8 mouse cellular contexts compared by ENCODE assay signal in genomic region chr9:55543703-55544401, GRCm38 (mm10). TPM values are rescaled to one million over a fixed set of nuclear protein-coding genes. Genes with fewer than 3 reads are reported as not detected.
DNase-seq lines count a peak whose midpoint lies in the region; ATAC-seq and TF ChIP-seq lines count a peak whose summit lies in the region.

No protein-coding gene starts in this region.

- no peak overlapping the region; the same call in 1 of the 2 replicates for H3K27ac ChIP-seq in midbrain, embryonic 10.5 days (replicated peaks)
- H3K27ac ChIP-seq in midbrain, postnatal 0 days (ENCODE audit: low read depth, low read length) = no peak overlapping the region
- H3K27ac ChIP-seq in cerebellum, adult 2 months (ENCODE audit: insufficient read depth, low read length) = no peak overlapping the region
- H3K27ac ChIP-seq in forebrain, embryonic 15.5 days (replicated peaks) = no peak overlapping the region
- H3K27ac ChIP-seq in hindbrain, embryonic 16.5 days (ENCODE audit: low read depth, low read length) = no peak overlapping the region
- no peak overlapping the region for H3K27ac ChIP-seq in liver, embryonic 11.5 days (ENCODE audit: low read depth, low read length)
- H3K27ac ChIP-seq in neural tube, embryonic 15.5 days (replicated peaks) = no peak overlapping the region
- H3K27ac ChIP-seq in layer of hippocampus, adult 2 months = no peak overlapping the region

- no peak for TF ChIP-seq POLR2A in cerebellum, adult 2 months (IDR thresholded peaks at IDR 0.05; ENCODE audit: borderline replicate concordance, insufficient read depth, low read length)

- no peaks in the 10 kb centered on the region for H3K36me3 ChIP-seq in midbrain, embryonic 10.5 days
- H3K36me3 ChIP-seq in midbrain, postnatal 0 days (ENCODE audit: insufficient read depth, low read length) = no peaks in the 10 kb centered on the region
- H3K36me3 ChIP-seq in forebrain, embryonic 15.5 days = no peaks in the 10 kb centered on the region
- no peaks in the 10 kb centered on the region for H3K36me3 ChIP-seq in hindbrain, embryonic 16.5 days (ENCODE audit: control insufficient read depth, insufficient read depth, low read length)
- H3K36me3 ChIP-seq in liver, embryonic 11.5 days (ENCODE audit: control insufficient read depth, insufficient read depth, low read length) = no peaks in the 10 kb centered on the region
- H3K36me3 ChIP-seq in neural tube, embryonic 15.5 days = no peaks in the 10 kb centered on the region

- no peak overlapping the region for H3K9ac ChIP-seq in midbrain, postnatal 0 days (replicated peaks; ENCODE audit: low read length, poor library complexity, severe bottlenecking)
- H3K9ac ChIP-seq in forebrain, embryonic 15.5 days (replicated peaks) = no peak overlapping the region
- H3K9ac ChIP-seq in hindbrain, embryonic 16.5 days (ENCODE audit: low read depth, low read length) = no peak overlapping the region
- no peak overlapping the region for H3K9ac ChIP-seq in liver, embryonic 11.5 days (ENCODE audit: low read depth, low read length)
- no peak overlapping the region for H3K9ac ChIP-seq in neural tube, embryonic 15.5 days (replicated peaks)

- no peaks in the 10 kb centered on the region for H3K9me3 ChIP-seq in midbrain, embryonic 10.5 days (replicated peaks)
- H3K9me3 ChIP-seq in midbrain, postnatal 0 days (ENCODE audit: low read length) = no peaks in the 10 kb centered on the region
- H3K9me3 ChIP-seq in forebrain, embryonic 15.5 days = no peaks in the 10 kb centered on the region
- no peaks in the 10 kb centered on the region for H3K9me3 ChIP-seq in hindbrain, embryonic 16.5 days (ENCODE audit: control insufficient read depth, low read length)
- peaks cover 2% of the 10 kb centered on the region; the same call in 1 of the 2 replicates for H3K9me3 ChIP-seq in liver, embryonic 11.5 days (ENCODE audit: control insufficient read depth, low read length)
- H3K9me3 ChIP-seq in neural tube, embryonic 15.5 days (replicated peaks) = no peaks in the 10 kb centered on the region

- peaks cover 67% of the 10 kb centered on the region for H3K4me1 ChIP-seq in midbrain, embryonic 10.5 days
- peaks cover 4% of the 10 kb centered on the region; the same call in 1 of the 2 replicates for H3K4me1 ChIP-seq in midbrain, postnatal 0 days (ENCODE audit: insufficient read depth, low read length)
- H3K4me1 ChIP-seq in cerebellum, adult 2 months (ENCODE audit: control insufficient read depth, insufficient read depth, low read length) = no peaks in the 10 kb centered on the region
- H3K4me1 ChIP-seq in forebrain, embryonic 15.5 days = peaks cover 62% of the 10 kb centered on the region
- peaks cover 20% of the 10 kb centered on the region for H3K4me1 ChIP-seq in hindbrain, embryonic 16.5 days (ENCODE audit: control insufficient read depth, insufficient read depth, low read depth, low read length)
- peaks cover 21% of the 10 kb centered on the region for H3K4me1 ChIP-seq in liver, embryonic 11.5 days (replicated peaks; ENCODE audit: control insufficient read depth, insufficient read depth, low read length)
- H3K4me1 ChIP-seq in neural tube, embryonic 15.5 days = peaks cover 43% of the 10 kb centered on the region

- DNase-seq in midbrain, embryonic 10.5 days (ENCODE audit: low spot score) = peak; percentile 80
- no peak for DNase-seq in midbrain, postnatal 0 days (ENCODE audit: low spot score)
- DNase-seq in cerebellum, adult 2 months = peak; percentile 40 to 75
- peak; percentile 75 for DNase-seq in liver, embryonic 11.5 days (ENCODE audit: low spot score)
- no peak for DNase-seq in layer of hippocampus, adult 2 months (ENCODE audit: low spot score in 2 of 2)

- WGBS in midbrain, embryonic 10.5 days = under 1% methylated on average over 46 of the region's 46 CpGs
- WGBS in midbrain, postnatal 0 days = under 1% methylated on average over 45 of the region's 46 CpGs
- 5% methylated on average over 46 of the region's 46 CpGs for WGBS in cerebellum, adult 2 months
- under 1% methylated on average over 46 of the region's 46 CpGs for WGBS in forebrain, embryonic 15.5 days
- WGBS in hindbrain, embryonic 16.5 days = under 1% methylated on average over 46 of the region's 46 CpGs
- 2% methylated on average over 46 of the region's 46 CpGs for WGBS in liver, embryonic 11.5 days
- 1% methylated on average over 46 of the region's 46 CpGs for WGBS in neural tube, embryonic 15.5 days

- H3K4me2 ChIP-seq in midbrain, postnatal 0 days (ENCODE audit: low read depth, low read length, poor library complexity, severe bottlenecking) = no peak overlapping the region
- H3K4me2 ChIP-seq in forebrain, embryonic 15.5 days (replicated peaks) = peak overlapping the region; percentile 28
- H3K4me2 ChIP-seq in hindbrain, embryonic 16.5 days (ENCODE audit: low read length) = peak overlapping the region; percentile 4; the same call in 1 of the 2 replicates
- peak overlapping the region; percentile 78 for H3K4me2 ChIP-seq in liver, embryonic 11.5 days
- peak overlapping the region; percentile 35 for H3K4me2 ChIP-seq in neural tube, embryonic 15.5 days

- H3K27me3 ChIP-seq in midbrain, embryonic 10.5 days (ENCODE audit: low read depth, poor library complexity, severe bottlenecking) = peaks cover 100% of the 10 kb centered on the region
- H3K27me3 ChIP-seq in midbrain, postnatal 0 days (ENCODE audit: insufficient read depth, low read length) = peaks cover 54% of the 10 kb centered on the region
- peaks cover 37% of the 10 kb centered on the region; the same call in 1 of the 2 replicates for H3K27me3 ChIP-seq in cerebellum, adult 2 months (ENCODE audit: control insufficient read depth, insufficient read depth, low read length)
- H3K27me3 ChIP-seq in forebrain, embryonic 15.5 days = peaks cover 78% of the 10 kb centered on the region
- peaks cover 54% of the 10 kb centered on the region for H3K27me3 ChIP-seq in hindbrain, embryonic 16.5 days (replicated peaks; ENCODE audit: control insufficient read depth, insufficient read depth, low read length)
- peaks cover 100% of the 10 kb centered on the region for H3K27me3 ChIP-seq in liver, embryonic 11.5 days (replicated peaks; ENCODE audit: control insufficient read depth, insufficient read depth, low read length)
- peaks cover 79% of the 10 kb centered on the region for H3K27me3 ChIP-seq in neural tube, embryonic 15.5 days (replicated peaks)

- ATAC-seq in midbrain, postnatal 0 days (ENCODE audit: low FRiP score) = no peak
- no peak for ATAC-seq in forebrain, embryonic 15.5 days (replicated peaks)
- no peak for ATAC-seq in hindbrain, embryonic 16.5 days
- ATAC-seq in liver, embryonic 11.5 days (replicated peaks; ENCODE audit: low FRiP score) = no peak
- ATAC-seq in neural tube, embryonic 15.5 days (ENCODE audit: low FRiP score) = no peak

- TF ChIP-seq CTCF in midbrain, postnatal 0 days (IDR thresholded peaks at IDR 0.05) = no peak
- TF ChIP-seq CTCF in cerebellum, adult 2 months (IDR thresholded peaks at IDR 0.05; ENCODE audit: borderline replicate concordance, insufficient read depth, low read depth, low read length) = no peak
- no peak for TF ChIP-seq CTCF in layer of hippocampus, adult 2 months (conservative IDR thresholded peaks at IDR 0.05)

- H3K4me3 ChIP-seq in midbrain, embryonic 10.5 days = peak overlapping the region; percentile 46
- H3K4me3 ChIP-seq in midbrain, postnatal 0 days (ENCODE audit: low read depth, low read length) = no peak overlapping the region
- no peak overlapping the region for H3K4me3 ChIP-seq in cerebellum, adult 2 months (replicated peaks; ENCODE audit: insufficient read depth, low read depth, low read length)
- H3K4me3 ChIP-seq in forebrain, embryonic 15.5 days = peak overlapping the region; percentile 19
- H3K4me3 ChIP-seq in hindbrain, embryonic 16.5 days (ENCODE audit: low read length) = no peak overlapping the region
- H3K4me3 ChIP-seq in liver, embryonic 11.5 days (ENCODE audit: low read depth, low read length) = peak overlapping the region; percentile 27
- peak overlapping the region; percentile 15 for H3K4me3 ChIP-seq in neural tube, embryonic 15.5 days (replicated peaks)
- no peak overlapping the region for H3K4me3 ChIP-seq in layer of hippocampus, adult 2 months

RNA-seq across cellular contexts. Expression of gene Isl2, which starts 5.4 kb away (rescaled TPM):
- 5.0 and 5.8 TPM in 2 replicates for polyA plus RNA-seq in midbrain, embryonic 10.5 days (2016; fragmentation: Nextera tagmentation; extraction: Ambion mirVana)
- 0.14 TPM in 1 of 2 replicates, not detected in the other for total RNA-seq in midbrain, postnatal 0 days (2014; rRNA removed)
- 0.39 TPM in 1 of 2 replicates, not detected in the other for polyA plus RNA-seq in midbrain, postnatal 0 days (2015; fragmentation: Nextera tagmentation; extraction: Ambion mirVana)
- 0.23 and 0.46 TPM in 2 replicates for polyA plus RNA-seq in cerebellum, adult 2 months (2012; rRNA removed)
- polyA plus RNA-seq in forebrain, embryonic 15.5 days (2015; fragmentation: Nextera tagmentation; extraction: Ambion mirVana) = 0.11 and 0.33 TPM in 2 replicates
- 1.8 and 3.6 TPM in 2 replicates for polyA plus RNA-seq in hindbrain, embryonic 16.5 days (2015; fragmentation: Nextera tagmentation; extraction: Ambion mirVana)
- polyA plus RNA-seq in liver, embryonic 11.5 days (2014; fragmentation: Nextera tagmentation; extraction: Ambion mirVana) = 2.1 TPM in 2 replicates
- 13.7 and 18.0 TPM in 2 replicates for polyA plus RNA-seq in neural tube, embryonic 15.5 days (2015; fragmentation: Nextera tagmentation; extraction: Ambion mirVana)
- not detected for total RNA-seq in layer of hippocampus, adult 2 months (2021)

RNA-seq across cellular contexts. Expression of gene Etfa, which starts 31.8 kb away (rescaled TPM):
- 151 and 157 TPM in 2 replicates for polyA plus RNA-seq in midbrain, embryonic 10.5 days (2016; fragmentation: Nextera tagmentation; extraction: Ambion mirVana)
- total RNA-seq in midbrain, postnatal 0 days (2014; rRNA removed) = 11.5 and 13.7 TPM in 2 replicates
- 94.6 and 99.1 TPM in 2 replicates for polyA plus RNA-seq in midbrain, postnatal 0 days (2015; fragmentation: Nextera tagmentation; extraction: Ambion mirVana)
- 62.3 and 72.3 TPM in 2 replicates for polyA plus RNA-seq in cerebellum, adult 2 months (2012; rRNA removed)
- 96.2 and 97.4 TPM in 2 replicates for polyA plus RNA-seq in forebrain, embryonic 15.5 days (2015; fragmentation: Nextera tagmentation; extraction: Ambion mirVana)
- polyA plus RNA-seq in hindbrain, embryonic 16.5 days (2015; fragmentation: Nextera tagmentation; extraction: Ambion mirVana) = 99.7 and 111 TPM in 2 replicates
- polyA plus RNA-seq in liver, embryonic 11.5 days (2014; fragmentation: Nextera tagmentation; extraction: Ambion mirVana) = 195 and 217 TPM in 2 replicates
- 100 and 139 TPM in 2 replicates for polyA plus RNA-seq in neural tube, embryonic 15.5 days (2015; fragmentation: Nextera tagmentation; extraction: Ambion mirVana)
- total RNA-seq in layer of hippocampus, adult 2 months (2021) = 10 to 100 TPM; 38.6 to 44.8 TPM

Comparison
In these comparisons a context has a peak if more than half of its experiments do, and no peak if none do; other contexts are left out.
1. DNase-seq: peak in midbrain, embryonic 10.5 days (single experiment), cerebellum, adult 2 months (2 of 2) and liver, embryonic 11.5 days (single experiment); none in midbrain, postnatal 0 days (single experiment) and layer of hippocampus, adult 2 months (0 of 2).
2. H3K4me3 ChIP-seq: peak in midbrain, embryonic 10.5 days (single experiment), forebrain, embryonic 15.5 days (single experiment), liver, embryonic 11.5 days (single experiment) and neural tube, embryonic 15.5 days (single experiment); none in midbrain, postnatal 0 days (single experiment), cerebellum, adult 2 months (single experiment), hindbrain, embryonic 16.5 days (single experiment) and layer of hippocampus, adult 2 months (single experiment).